Mouse (Mus musculus) liver, postnatal 0 days (tissue): ENCODE measurements around the gene Commd4.

Source experiments
- CTCF ChIP-seq: sonication (generic); IDR thresholded peaks from 2 replicates; pipeline ENCODE4 v1.5.1; 2016; ENCODE audit warnings: antibody characterized with exemption, low read depth
- EP300 ChIP-seq: IDR thresholded peaks from 2 replicates; pipeline ENCODE4 v1.6.1; 2016; ENCODE audit warnings: antibody characterized with exemption, low read depth, mild to moderate bottlenecking

DNA sequence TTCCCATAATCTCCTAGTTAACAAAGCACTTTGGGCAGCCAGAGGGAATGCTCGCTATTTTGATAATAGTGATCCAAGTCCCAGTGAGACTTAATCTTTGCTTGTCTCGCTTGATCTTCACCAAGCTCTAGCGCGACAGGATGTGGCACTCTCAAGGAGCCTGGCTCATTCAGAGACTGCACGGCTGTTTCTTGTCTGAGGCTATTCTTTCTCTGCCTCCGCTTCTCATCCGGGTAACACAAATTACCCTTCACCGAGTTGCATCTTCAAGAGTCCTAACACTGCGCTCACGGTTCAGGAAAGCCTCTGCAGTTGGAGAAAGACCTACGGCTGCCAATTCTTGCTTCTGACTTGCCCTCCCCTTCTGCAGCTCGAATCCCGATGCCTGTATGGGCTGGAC, 632 bp downstream of the Commd4 start:
- TF ChIP-seq CTCF: no peak
- no peak for TF ChIP-seq EP300
